Mouse (Mus musculus) midbrain, postnatal 0 days (tissue): Measurements from ENCODE around the gene Scaf4. TPM values are rescaled to one million over a fixed set of nuclear protein-coding genes. Genes with fewer than 3 reads are reported as not detected.

Experiments
- ATAC-seq: fragments of 200-750 bp; cut with Nextera tagmentation; 2 replicates; pipeline ENCODE4 v1.8.0; 2017; ENCODE audit warnings: moderate number of reproducible peaks, mild to moderate bottlenecking, moderate TSS enrichment, moderate library complexity; ENCODE audit not compliant: low FRiP score
- DNase-seq: peaks from one replicate; pipeline ENCODE4 v3.0.0-alpha.2; 2015; ENCODE audit warnings: low spot score
- H3K27ac ChIP-seq: fragments of 300-500 bp; sonication (generic); 2 replicates; pipeline ENCODE4 v1.5.1; 2014; ENCODE audit warnings: low read depth, mild to moderate bottlenecking, low read length, mixed read lengths
- H3K27me3 ChIP-seq: fragments of 300-500 bp; sonication (generic); 2 replicates; pipeline ENCODE4 v1.6.1; 2014; ENCODE audit warnings: low read length, control low read depth, mixed read lengths; ENCODE audit not compliant: insufficient read depth
- H3K36me3 ChIP-seq: fragments of 300-500 bp; sonication (generic); 2 replicates; pipeline ENCODE4 v1.6.1; 2014; ENCODE audit warnings: low read length, control low read depth, mixed read lengths; ENCODE audit not compliant: insufficient read depth
- H3K4me1 ChIP-seq: fragments of 300-500 bp; sonication (generic); 2 replicates; pipeline ENCODE4 v1.6.1; 2014; ENCODE audit warnings: mild to moderate bottlenecking, control low read depth, antibody characterized with exemption, low read length, mixed read lengths; ENCODE audit not compliant: insufficient read depth
- H3K4me2 ChIP-seq: fragments of 300-500 bp; sonication (generic); 2 replicates; pipeline ENCODE4 v1.6.1; 2014; ENCODE audit warnings: low read depth, mild to moderate bottlenecking, low read length, mixed read lengths; ENCODE audit not compliant: poor library complexity, severe bottlenecking
- H3K4me3 ChIP-seq: fragments of 300-500 bp; sonication (generic); 2 replicates; pipeline ENCODE4 v1.5.1; 2014; ENCODE audit warnings: low read depth, mild to moderate bottlenecking, low read length, moderate library complexity
- H3K9ac ChIP-seq: fragments of 300-500 bp; sonication (generic); replicated peaks from 2 replicates; pipeline ENCODE4 v1.6.1; 2014; ENCODE audit warnings: mild to moderate bottlenecking, low read length, moderate library complexity, mixed read lengths; ENCODE audit not compliant: poor library complexity, severe bottlenecking
- H3K9me3 ChIP-seq: fragments of 300-500 bp; sonication (generic); 2 replicates; pipeline ENCODE4 v1.6.1; 2016; ENCODE audit warnings: low read length, control low read depth
- CTCF ChIP-seq: IDR thresholded peaks from 2 replicates; pipeline ENCODE4 v1.5.1; 2016; ENCODE audit warnings: antibody characterized with exemption, mild to moderate bottlenecking
- WGBS: fragments of 180-500 bp; shearing (Covaris S2); extraction: QIAGEN DNeasy Blood & Tissue Kit; methylation state at CpG from one replicate; pipeline ENCODE4 v1.1.7; 2014; 5-methylcytosine and 5-hydroxymethylcytosine counted together
- polyA plus RNA-seq: library from polyadenylated mRNA; unstranded; fragments of >200 nt; fragmentation: Nextera tagmentation; extraction: Ambion mirVana; gene quantifications from 2 replicates; pipeline ENCODE4 v1.2.1, GENCODE M21; 2015
- total RNA-seq: library from RNA; depleted of rRNA; stranded (reverse); fragments of >200 nt; gene quantifications from 2 replicates; pipeline ENCODE4 v1.2.3, GENCODE M21; 2014

Gene Scaf4
- total and polyA plus RNA-seq, 2 experiments from 2014 or later, result 10.7 to 17.9 TPM

DNA sequence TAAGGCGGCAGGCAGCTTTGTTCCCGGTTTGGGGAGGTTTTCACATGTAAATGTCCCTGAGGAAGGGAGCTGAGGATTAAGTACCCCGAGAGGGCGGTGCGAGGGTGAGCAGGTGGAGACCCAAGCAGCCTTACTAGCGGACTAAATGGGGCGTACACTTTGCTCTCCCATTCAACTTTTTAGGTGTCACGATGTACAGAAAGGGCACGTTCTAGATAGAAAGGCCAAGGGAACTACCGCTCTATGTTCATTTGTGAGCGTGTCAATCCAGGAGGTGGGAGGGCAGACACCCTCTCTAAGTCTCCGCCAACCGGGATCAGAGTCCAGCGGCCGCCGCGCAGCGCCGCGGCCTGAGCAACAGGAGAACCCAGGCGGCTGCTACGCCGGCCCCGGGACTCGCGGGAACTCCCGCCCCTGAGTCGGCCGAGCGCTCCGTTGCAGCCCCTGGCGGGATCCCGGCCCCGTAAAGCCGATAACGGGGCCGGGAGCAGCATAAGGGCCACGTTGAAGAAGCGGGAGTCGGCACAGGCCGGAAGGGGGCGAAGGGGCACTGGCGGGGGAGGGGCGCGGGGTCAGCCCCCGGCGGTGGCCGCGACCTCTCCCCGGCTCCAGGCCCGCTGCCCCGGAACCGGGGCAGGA, 918 bp downstream of the Scaf4 start:
- ATAC-seq, result peak; percentile 31; the same call in 1 of the 2 replicates
- Histone ChIP-seq H3K36me3 (no peaks in the 10 kb centered on the region), H3K9me3 (no peaks in the 10 kb centered on the region), H3K27ac (peak overlapping the region; percentile 85), H3K4me1 (no peaks in the 10 kb centered on the region; the same call in 1 of the 2 replicates), H3K4me2 (peak overlapping the region; percentile 94), H3K4me3 (peak overlapping the region; percentile 100), H3K9ac (peak overlapping the region; percentile 90), H3K27me3 (no peaks in the 10 kb centered on the region)
- under 1% methylated on average over 44 of the region's 53 CpGs for WGBS
- TF ChIP-seq CTCF, result no peak
- DNase-seq, result peak; percentile 28

DNA sequence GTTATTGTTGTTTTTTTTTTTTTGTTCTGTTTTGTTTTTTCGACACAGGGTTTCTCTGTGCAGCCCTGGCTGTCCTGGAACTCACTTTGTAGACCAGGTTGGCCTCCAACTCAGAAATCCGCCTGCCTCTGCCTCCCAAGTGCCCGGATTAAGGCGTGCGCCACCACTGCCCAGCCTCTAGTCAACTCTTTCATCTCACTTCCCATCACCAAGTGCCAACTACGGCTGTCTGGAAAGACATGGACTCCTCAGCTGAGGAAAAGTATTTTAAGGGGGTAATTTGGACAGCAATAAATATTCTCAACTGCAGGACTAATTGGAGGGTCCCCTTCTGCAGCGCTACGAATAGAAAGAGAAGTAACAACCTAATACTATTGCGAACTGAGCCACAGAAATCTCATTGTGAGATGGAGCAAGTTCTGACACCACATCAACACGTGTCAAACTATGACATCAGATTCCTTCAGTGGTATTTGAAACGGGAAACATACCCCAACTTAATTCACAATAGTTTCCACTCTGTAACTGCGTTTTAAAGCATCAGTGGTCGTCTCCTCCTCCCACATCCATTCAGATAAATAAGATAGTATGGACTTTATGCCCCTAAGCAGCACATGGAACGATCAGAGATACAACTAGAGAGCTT, 1.6 kb downstream of the Scaf4 start:
- 0 out of 2 replicates have a peak overlapping the region, but pooled peaks have one; percentile 32 for H3K27ac ChIP-seq
- WGBS, result 32% methylated on average over 14 of the region's 14 CpGs
- ATAC-seq, result no peak

DNA sequence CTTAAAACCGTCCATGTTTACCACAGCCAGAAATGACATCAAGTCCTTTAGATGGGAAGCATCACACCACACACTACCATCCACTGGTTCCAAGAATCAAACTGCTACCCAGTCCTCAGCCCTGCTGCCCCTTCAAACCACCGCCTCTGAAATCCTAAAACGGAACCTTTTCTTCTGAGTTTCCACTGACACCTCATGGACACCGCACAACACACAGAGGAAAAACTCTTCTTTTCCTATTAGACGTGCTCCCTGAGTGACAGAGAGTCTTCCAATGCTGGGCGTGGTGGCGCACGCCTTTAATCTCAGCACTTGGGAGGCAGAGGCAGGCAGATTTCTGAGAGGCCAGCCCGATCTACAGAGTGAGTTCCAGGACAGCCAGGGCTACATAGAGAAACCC, 2.9 kb downstream of the Scaf4 start:
- Histone ChIP-seq H3K27me3 (no peaks in the 10 kb centered on the region), H3K4me2 (no peak overlapping the region), H3K4me3 (no peak overlapping the region), H3K36me3 (no peaks in the 10 kb centered on the region), H3K4me1 (no peaks in the 10 kb centered on the region; the same call in 1 of the 2 replicates), H3K27ac (no peak overlapping the region), H3K9me3 (no peaks in the 10 kb centered on the region), H3K9ac (no peak overlapping the region)
- ATAC-seq (no peak), DNase-seq (no peak)
- no peak for TF ChIP-seq CTCF
- WGBS, result 93% methylated on average over 9 of the region's 9 CpGs

More for the DNA sequence above, 1.6 kb downstream of the Scaf4 start:
- peak overlapping the region; percentile 94 for H3K4me2 ChIP-seq
- DNase-seq, result no peak
- TF ChIP-seq CTCF, result no peak
- no peaks in the 10 kb centered on the region for H3K9me3 ChIP-seq
- H3K36me3 ChIP-seq, result no peaks in the 10 kb centered on the region
- no peaks in the 10 kb centered on the region; the same call in 1 of the 2 replicates for H3K4me1 ChIP-seq
- peak overlapping the region; percentile 90 for H3K9ac ChIP-seq
- peak overlapping the region; percentile 100 for H3K4me3 ChIP-seq
- no peaks in the 10 kb centered on the region for H3K27me3 ChIP-seq

DNA sequence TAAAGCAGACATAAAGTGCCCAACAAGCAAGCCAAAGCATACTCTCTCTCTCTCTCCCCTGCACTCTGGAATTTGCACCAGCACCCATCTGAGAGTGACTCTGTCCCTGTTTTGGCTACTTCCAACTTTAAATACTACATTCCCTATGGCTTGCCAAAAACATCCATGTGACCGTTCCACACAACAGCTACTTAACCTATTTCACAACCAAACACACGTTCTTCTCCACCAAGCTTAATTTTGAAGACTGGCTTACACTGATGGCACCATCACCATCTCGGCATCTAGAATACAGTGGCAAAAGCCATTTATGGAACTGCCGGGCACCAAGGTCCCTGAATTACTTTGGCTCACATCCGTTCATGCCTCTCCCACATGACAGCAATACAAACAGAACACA, 3.3 kb downstream of the Scaf4 start:
- no peak for ATAC-seq
- no peak overlapping the region for H3K27ac ChIP-seq
- H3K4me1 ChIP-seq, result no peaks in the 10 kb centered on the region; the same call in 1 of the 2 replicates
- TF ChIP-seq CTCF, result no peak
- H3K4me3 ChIP-seq, result no peak overlapping the region
- H3K27me3 ChIP-seq, result no peaks in the 10 kb centered on the region
- WGBS, result 82% methylated on average over 5 of the region's 5 CpGs
- no peaks in the 10 kb centered on the region for H3K9me3 ChIP-seq
- H3K9ac ChIP-seq, result no peak overlapping the region
- no peak for DNase-seq
- H3K4me2 ChIP-seq, result no peak overlapping the region
- H3K36me3 ChIP-seq, result no peaks in the 10 kb centered on the region

DNA sequence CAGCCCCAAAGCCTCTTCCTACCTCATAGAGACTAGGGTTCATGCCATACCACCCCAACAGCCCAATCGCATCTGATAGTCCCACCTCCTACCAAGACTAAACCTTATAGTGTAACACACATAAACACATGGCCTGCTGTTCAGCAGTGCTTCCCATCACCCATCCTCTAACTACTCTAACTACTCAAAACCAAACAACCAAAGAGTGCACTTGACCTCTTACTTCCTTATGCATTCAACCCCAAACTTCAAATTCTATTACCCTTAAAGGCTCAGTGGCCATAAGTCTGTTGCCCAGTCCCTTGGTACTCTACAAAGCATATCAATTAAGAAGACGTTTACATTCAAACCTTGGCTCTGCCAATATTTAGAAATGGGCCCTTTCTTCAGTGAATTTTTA, 3.8 kb downstream of the Scaf4 start:
- Histone ChIP-seq H3K27me3 (no peaks in the 10 kb centered on the region), H3K4me3 (no peak overlapping the region), H3K4me2 (no peak overlapping the region), H3K9ac (no peak overlapping the region), H3K36me3 (no peaks in the 10 kb centered on the region), H3K4me1 (no peaks in the 10 kb centered on the region; the same call in 1 of the 2 replicates), H3K9me3 (no peaks in the 10 kb centered on the region), H3K27ac (no peak overlapping the region)
- WGBS, result 72% methylated on average over 2 of the region's 2 CpGs
- no peak for ATAC-seq
- TF ChIP-seq CTCF, result no peak
- no peak for DNase-seq

DNA sequence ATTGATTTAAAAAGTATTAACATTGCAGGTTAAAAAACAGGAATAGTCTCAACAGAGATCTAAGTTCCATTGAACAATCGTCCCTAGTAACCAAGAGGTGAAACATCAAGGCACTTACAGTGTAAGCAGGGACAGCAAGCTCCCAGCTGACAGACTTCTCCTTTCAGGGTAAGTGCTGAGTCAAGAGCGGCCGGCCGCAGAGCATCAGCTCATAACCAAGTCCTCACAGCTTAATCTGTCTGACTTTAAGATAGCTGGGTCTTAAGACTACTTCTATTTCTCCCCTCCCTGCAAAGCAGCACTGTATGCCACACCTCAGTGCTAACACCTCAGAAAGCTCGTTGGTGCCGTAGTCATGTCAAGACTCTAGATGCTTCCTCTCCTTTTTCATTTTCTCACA, 5.2 kb downstream of the Scaf4 start:
- Histone ChIP-seq H3K9ac (0 out of 2 replicates have a peak overlapping the region, but pooled peaks have one; percentile 19), H3K27ac (no peak overlapping the region), H3K4me3 (no peak overlapping the region), H3K36me3 (no peaks in the 10 kb centered on the region), H3K27me3 (no peaks in the 10 kb centered on the region), H3K4me1 (no peaks in the 10 kb centered on the region; the same call in 1 of the 2 replicates), H3K4me2 (no peak overlapping the region), H3K9me3 (no peaks in the 10 kb centered on the region)
- TF ChIP-seq CTCF, result no peak
- 59% methylated on average over 6 of the region's 6 CpGs for WGBS
- DNase-seq (no peak), ATAC-seq (no peak)
